Mouse (Mus musculus) heart, postnatal 0 days (tissue): ENCODE data around the gene 4930432K21Rik.

Experiments
- CTCF ChIP-seq: IDR thresholded peaks from 2 replicates; pipeline ENCODE4 v1.5.1; 2016; ENCODE audit warnings: antibody characterized with exemption, control low read depth, low read depth
- EP300 ChIP-seq: IDR thresholded peaks from 2 replicates; pipeline ENCODE4 v1.6.1; 2016; ENCODE audit warnings: antibody characterized with exemption, low read depth

DNA sequence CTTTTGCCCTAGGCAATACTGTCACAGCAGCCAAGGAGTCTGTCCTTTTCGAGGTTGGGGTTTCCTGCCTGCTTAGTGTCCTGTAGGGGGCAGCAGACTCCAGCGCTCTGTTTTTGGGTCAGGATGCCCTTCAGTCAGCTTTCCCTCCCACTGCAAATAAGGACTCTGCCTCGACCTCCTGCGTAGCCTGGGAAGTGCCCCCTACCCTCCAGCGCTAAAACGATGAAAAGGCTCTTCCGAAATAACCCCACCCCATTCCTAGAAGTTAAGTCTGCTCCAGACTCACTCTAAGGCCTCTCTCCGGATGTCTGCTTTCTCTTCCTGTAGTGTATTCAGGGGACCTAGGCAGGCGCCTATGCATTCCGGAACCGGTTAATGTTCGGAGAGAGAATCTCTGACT lies 38.7 kb downstream of the 4930432K21Rik start:
- TF ChIP-seq CTCF (peak; percentile 92), EP300 (no peak)
